Mouse (Mus musculus) midbrain, embryonic 12.5 days (tissue): ENCODE data around the gene Chst2. TPM values are rescaled to one million over a fixed set of nuclear protein-coding genes. Genes with fewer than 3 reads are reported as not detected.

ENCODE experiments used
- ATAC-seq: fragments of 200-750 bp; cut with Nextera tagmentation; 2 replicates; pipeline ENCODE4 v1.8.0; 2017; ENCODE audit warnings: low read depth, moderate TSS enrichment, moderate library complexity; ENCODE audit not compliant: low FRiP score
- H3K27ac ChIP-seq: fragments of 300-500 bp; sonication (generic); replicated peaks from 2 replicates; pipeline ENCODE4 v1.5.1; 2016; ENCODE audit warnings: mild to moderate bottlenecking
- H3K27me3 ChIP-seq: fragments of 300-500 bp; sonication (generic); 2 replicates; pipeline ENCODE4 v1.6.1; 2016; ENCODE audit warnings: mild to moderate bottlenecking
- H3K36me3 ChIP-seq: fragments of 300-500 bp; sonication (generic); 2 replicates; pipeline ENCODE4 v1.6.1; 2016
- H3K4me1 ChIP-seq: fragments of 300-500 bp; sonication (generic); 2 replicates; pipeline ENCODE4 v1.6.1; 2016
- H3K4me2 ChIP-seq: fragments of 300-500 bp; sonication (generic); replicated peaks from 2 replicates; pipeline ENCODE4 v1.6.1; 2016; ENCODE audit warnings: mild to moderate bottlenecking, moderate library complexity
- H3K4me3 ChIP-seq: fragments of 300-500 bp; sonication (generic); 2 replicates; pipeline ENCODE4 v1.5.1; 2016; ENCODE audit warnings: mild to moderate bottlenecking
- H3K9ac ChIP-seq: fragments of 300-500 bp; sonication (generic); replicated peaks from 2 replicates; pipeline ENCODE4 v1.6.1; 2016; ENCODE audit warnings: mild to moderate bottlenecking, moderate library complexity
- H3K9me3 ChIP-seq: fragments of 300-500 bp; sonication (generic); 2 replicates; pipeline ENCODE4 v1.6.1; 2016; ENCODE audit warnings: mild to moderate bottlenecking
- WGBS: fragments of 180-500 bp; shearing (Covaris S2); methylation state at CpG from one replicate; pipeline ENCODE4 v1.1.7; 2016; 5-methylcytosine and 5-hydroxymethylcytosine counted together
- polyA plus RNA-seq: library from polyadenylated mRNA; unstranded; fragments of >200 nt; fragmentation: Nextera tagmentation; extraction: Ambion mirVana; gene quantifications from 2 replicates; pipeline ENCODE4 v1.2.1, GENCODE M21; 2016

Gene Chst2
- polyA plus RNA-seq, 1 experiment from 2014 or later: 7.2 TPM

DNA sequence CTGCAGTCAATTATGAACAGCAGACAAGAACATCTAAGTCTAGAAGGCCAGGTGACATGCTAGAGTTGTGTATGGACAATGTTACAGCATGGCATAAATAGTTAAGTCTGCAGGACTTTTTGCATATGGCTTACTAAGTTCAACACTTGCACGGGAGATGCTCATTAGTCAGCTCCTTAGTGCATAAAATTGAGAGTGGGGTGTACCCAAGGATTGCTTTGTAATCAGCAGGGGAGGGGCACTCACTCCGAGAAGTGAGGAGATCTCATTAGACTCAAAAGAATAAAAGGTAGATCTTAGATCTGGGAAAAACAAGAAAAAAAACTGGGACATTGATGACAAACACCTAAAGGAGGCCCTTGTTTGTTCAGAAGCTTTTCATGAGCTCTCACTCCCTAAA is 54.6 kb downstream of the Chst2 start:
- no peak for ATAC-seq
- H3K27ac ChIP-seq: no peak overlapping the region
- no peaks in the 10 kb centered on the region for H3K4me1 ChIP-seq
- 61% methylated on average over 2 of the region's 2 CpGs for WGBS
- no peaks in the 10 kb centered on the region for H3K27me3 ChIP-seq
- H3K4me3 ChIP-seq: no peak overlapping the region
- no peaks in the 10 kb centered on the region for H3K9me3 ChIP-seq
- H3K36me3 ChIP-seq: no peaks in the 10 kb centered on the region
- no peak overlapping the region for H3K4me2 ChIP-seq
- H3K9ac ChIP-seq: no peak overlapping the region

DNA sequence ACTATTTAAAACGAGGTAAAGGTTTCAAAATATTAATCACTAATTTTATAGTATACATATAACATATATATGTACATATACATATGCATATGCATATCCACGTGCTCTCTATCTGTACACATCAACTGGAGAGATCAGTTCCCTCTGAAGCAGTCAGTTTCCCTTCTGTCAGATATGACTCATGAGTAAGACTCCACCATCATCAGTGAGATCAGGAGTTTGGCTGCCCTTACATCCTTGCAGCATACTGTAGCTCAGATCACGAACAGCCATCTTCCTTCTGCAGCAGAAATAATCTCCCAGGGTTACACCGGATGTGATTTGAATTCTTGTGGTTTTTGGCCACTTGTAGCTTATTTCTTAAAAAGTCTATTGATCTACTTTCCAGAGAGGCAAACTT is 56.0 kb downstream of the Chst2 start:
- Histone ChIP-seq H3K4me2 (no peak overlapping the region), H3K9ac (no peak overlapping the region), H3K4me3 (no peak overlapping the region), H3K4me1 (no peaks in the 10 kb centered on the region), H3K36me3 (no peaks in the 10 kb centered on the region), H3K9me3 (no peaks in the 10 kb centered on the region), H3K27me3 (no peaks in the 10 kb centered on the region), H3K27ac (no peak overlapping the region)
- ATAC-seq: no peak
- 82% methylated on average over 4 of the region's 4 CpGs for WGBS

Other genes starting within 250 kb of the Chst2 start
- gene U2surp, start 105.3 kb upstream of the Chst2 start, polyA plus RNA-seq: 166 and 170 TPM in 2 replicates
- 0.64 and 0.68 TPM in 2 replicates for gene Paqr9, start 152.9 kb upstream of the Chst2 start, polyA plus RNA-seq
- 2.1 and 2.5 TPM in 2 replicates for gene Pcolce2, start 230.9 kb upstream of the Chst2 start, polyA plus RNA-seq